Mouse (Mus musculus) cerebellum, adult 2 months (tissue): ENCODE data around the gene Zfyve9. TPM values are rescaled to one million over a fixed set of nuclear protein-coding genes. Genes with fewer than 3 reads are reported as not detected.
A peak's percentile ranks its signal among the peaks of the same experiment; 100 is the strongest.
"Not testable (repeated sequence)": the region's sequence is repeated elsewhere in the genome, so short reads cannot be mapped to it uniquely, and the experiment has no call there.

ENCODE experiments used
- DNase-seq, 2 experiments: peaks; one replicate each; pipeline ENCODE4 v3.0.0; 2021
- H3K27ac ChIP-seq: fragments of 200-500 bp; 2 replicates; pipeline ENCODE4 v1.5.1; 2012; ENCODE audit warnings: low read length, control low read depth, inconsistent platforms; ENCODE audit not compliant: insufficient read depth
- H3K27me3 ChIP-seq: fragments of 200-500 bp; 2 replicates; pipeline ENCODE4 v1.6.1; 2012; ENCODE audit warnings: inconsistent platforms, mild to moderate bottlenecking, low read length, moderate library complexity; ENCODE audit not compliant: control insufficient read depth, insufficient read depth
- H3K4me1 ChIP-seq: fragments of 200-500 bp; 2 replicates; pipeline ENCODE4 v1.6.1; 2011; ENCODE audit warnings: low read length; ENCODE audit not compliant: control insufficient read depth, insufficient read depth
- H3K4me3 ChIP-seq: fragments of 200-500 bp; replicated peaks from 2 replicates; pipeline ENCODE3; 2011; ENCODE audit warnings: mild to moderate bottlenecking, low read depth, low read length, control low read depth; ENCODE audit not compliant: insufficient read depth
- CTCF ChIP-seq: fragments of 200-500 bp; IDR thresholded peaks from 2 replicates; pipeline ENCODE4 v1.5.1; 2011; ENCODE audit warnings: low read depth, mild to moderate bottlenecking, control low read depth, low read length, moderate library complexity, borderline replicate concordance; ENCODE audit not compliant: insufficient read depth
- POLR2A ChIP-seq: fragments of 200-500 bp; IDR thresholded peaks from 2 replicates; pipeline ENCODE4 v1.6.1; 2011; ENCODE audit warnings: low read length, control low read depth, borderline replicate concordance; ENCODE audit not compliant: insufficient read depth
- WGBS: fragments of 180-500 bp; shearing (Covaris S2); methylation state at CpG from one replicate; pipeline ENCODE4 v1.1.7; 2018; 5-methylcytosine and 5-hydroxymethylcytosine counted together
- polyA plus RNA-seq: library from polyadenylated mRNA; depleted of rRNA; stranded (reverse); fragments of >200 nt; gene quantifications from 2 replicates; pipeline ENCODE4 v1.2.3, GENCODE M21; 2012

The Zfyve9 gene
- polyA plus RNA-seq, 1 experiment = 41.2 TPM

GRCm38 (mm10) chr4:108721245-108721784 is 59.3 kb downstream of the Zfyve9 start:
- no peak overlapping the region for H3K27ac ChIP-seq
- no peaks in the 10 kb centered on the region for H3K27me3 ChIP-seq
- no peak overlapping the region for H3K4me3 ChIP-seq
- H3K4me1 ChIP-seq = no peaks in the 10 kb centered on the region
- WGBS = 87% methylated on average over 3 of the region's 3 CpGs
- no peak for DNase-seq
- no peak for TF ChIP-seq POLR2A
- no peak for TF ChIP-seq CTCF

GRCm38 (mm10) chr4:108719349-108719748 is 61.2 kb downstream of the Zfyve9 start, which contains the start of gene 3110021N24Rik:
Gene 3110021N24Rik (plus strand): TSS chr4:108719649.
- no peaks in the 10 kb centered on the region for H3K4me1 ChIP-seq
- 85% methylated on average over 5 of the region's 5 CpGs for WGBS
- H3K27me3 ChIP-seq = no peaks in the 10 kb centered on the region
- DNase-seq = no peak
- H3K4me3 ChIP-seq = no peak within 1 kb of the TSS
- TF ChIP-seq POLR2A (no peak), CTCF (no peak)
- no peak within 1 kb of the TSS for H3K27ac ChIP-seq

- Histone ChIP-seq H3K4me1 (no peaks in the 10 kb centered on the region), H3K4me3 (no peak overlapping the region), H3K27me3 (no peaks in the 10 kb centered on the region), H3K27ac (no peak overlapping the region)
- WGBS = 34% methylated on average over 5 of the region's 5 CpGs
- no peak for DNase-seq
- no peak for TF ChIP-seq CTCF
These were observed 72.4 kb downstream of the Zfyve9 start for GRCm38 (mm10) chr4:108708209-108708608.

- peak in 1 of 2 experiments; percentile 28 for DNase-seq
- no peaks in the 10 kb centered on the region for H3K27me3 ChIP-seq
These were observed 83.7 kb downstream of the Zfyve9 start for GRCm38 (mm10) chr4:108696934-108697333.

GRCm38 (mm10) chr4:108691469-108691868 is 89.1 kb downstream of the Zfyve9 start:
- TF ChIP-seq CTCF = no peak
- no peak for TF ChIP-seq POLR2A
- no peaks in the 10 kb centered on the region for H3K27me3 ChIP-seq
- no peak overlapping the region for H3K4me3 ChIP-seq
- H3K4me1 ChIP-seq = no peaks in the 10 kb centered on the region; the same call in 1 of the 2 replicates
- DNase-seq = no peak
- no peak overlapping the region for H3K27ac ChIP-seq

More at GRCm38 (mm10) chr4:108696934-108697333, 83.7 kb downstream of the Zfyve9 start:
- no peak overlapping the region for H3K4me3 ChIP-seq
- TF ChIP-seq POLR2A (no peak), CTCF (peak; percentile 62)
- H3K27ac ChIP-seq = no peak overlapping the region
- H3K4me1 ChIP-seq = no peaks in the 10 kb centered on the region
- 59% methylated on average over 3 of the region's 3 CpGs for WGBS

- no peak overlapping the region for H3K27ac ChIP-seq
- no peaks in the 10 kb centered on the region; the same call in 1 of the 2 replicates for H3K4me1 ChIP-seq
- H3K4me3 ChIP-seq = no peak overlapping the region
- WGBS = 97% methylated on average over 3 of the region's 3 CpGs
- TF ChIP-seq CTCF (no peak), POLR2A (no peak)
- H3K27me3 ChIP-seq = no peaks in the 10 kb centered on the region
- DNase-seq = no peak
These were observed 90.1 kb downstream of the Zfyve9 start for GRCm38 (mm10) chr4:108690479-108690878.

GRCm38 (mm10) chr4:108687098-108687497 is 93.5 kb downstream of the Zfyve9 start:
- not testable (repeated sequence) for H3K4me1 ChIP-seq, H3K27ac ChIP-seq, DNase-seq, H3K27me3 ChIP-seq, H3K4me3 ChIP-seq
- 93% methylated on average over 6 of the region's 7 CpGs for WGBS

GRCm38 (mm10) chr4:108686156-108686555 is 94.4 kb downstream of the Zfyve9 start:
- H3K27ac ChIP-seq = no peak overlapping the region
- H3K27me3 ChIP-seq = no peaks in the 10 kb centered on the region
- no peak overlapping the region for H3K4me3 ChIP-seq
- H3K4me1 ChIP-seq = no peaks in the 10 kb centered on the region; the same call in 1 of the 2 replicates
- DNase-seq = no peak
- TF ChIP-seq CTCF = no peak
- no peak for TF ChIP-seq POLR2A
- WGBS = 13% methylated on average over 3 of the region's 3 CpGs
